Mouse (Mus musculus) adrenal gland, adult 8-10 months (tissue): ENCODE data around the gene Glyctk. TPM values are rescaled to one million over a fixed set of nuclear protein-coding genes. Genes with fewer than 3 reads are reported as not detected.
A peak's percentile ranks its signal among the peaks of the same experiment; 100 is the strongest.
"Not testable (repeated sequence)": the region's sequence is repeated elsewhere in the genome, so short reads cannot be mapped to it uniquely, and the experiment has no call there.

ENCODE experiments used
- DNase-seq: peaks from one replicate; pipeline ENCODE4 v3.0.0; 2022
- total RNA-seq, 4 experiments: library from RNA; stranded (reverse); gene quantifications; 2 replicates each; pipeline ENCODE4 v1.2.4; 2022

Gene Glyctk
- total RNA-seq, 4 experiments from 2014 or later: 1.9 to 5.4 (median 3.0) TPM

DNA sequence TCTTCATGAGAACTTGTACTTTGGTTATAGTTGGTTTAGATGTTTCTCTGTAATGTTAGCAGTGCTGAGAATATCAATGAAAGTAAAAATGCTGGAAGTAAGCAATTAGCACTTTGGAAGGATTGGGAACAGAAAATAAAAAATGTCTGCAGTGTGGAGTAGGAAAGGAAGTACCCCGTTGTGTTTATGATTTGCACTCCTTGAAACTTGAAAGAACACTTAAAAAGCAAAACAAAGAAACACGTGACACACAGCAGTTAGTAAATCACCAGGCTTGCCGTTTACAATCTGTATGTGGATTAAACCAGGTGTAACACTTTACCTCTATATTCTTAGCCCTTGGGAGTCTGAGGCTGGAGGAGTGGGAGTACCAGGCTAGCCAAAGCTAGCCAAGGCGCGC is 18.8 kb upstream of the Glyctk start:
- no peak for DNase-seq

DNA sequence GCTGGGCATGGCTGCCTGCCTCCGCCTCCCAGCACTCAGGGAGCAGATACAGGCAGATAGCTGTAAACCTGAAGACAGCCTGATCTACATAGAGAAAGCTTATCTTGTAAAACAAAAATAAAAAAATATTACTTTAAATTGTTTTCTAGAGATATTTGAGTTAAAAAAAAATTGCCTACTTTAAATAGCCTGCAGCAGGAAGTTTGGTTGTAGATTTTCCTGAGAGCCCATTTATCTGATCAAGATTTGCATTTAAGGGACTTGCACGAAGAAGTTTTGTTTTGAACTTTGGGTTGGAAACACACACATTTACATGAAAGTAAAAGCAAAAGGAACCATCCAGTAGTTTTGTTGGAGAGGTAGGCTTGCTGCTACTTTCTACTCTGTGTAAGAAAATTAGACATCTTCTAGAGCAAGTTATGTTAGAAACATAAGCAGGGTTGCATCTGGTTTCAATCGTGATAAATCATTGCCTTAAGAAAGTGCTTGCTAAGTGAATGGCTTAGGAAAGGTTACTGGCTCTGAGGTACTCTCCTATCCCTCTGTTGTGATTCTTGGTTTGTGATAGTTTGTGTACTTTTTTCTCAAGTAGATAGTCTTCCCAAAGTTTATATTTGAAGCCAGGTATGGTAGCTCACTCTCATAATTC is 17.7 kb upstream of the Glyctk start:
- no peak for DNase-seq

DNA sequence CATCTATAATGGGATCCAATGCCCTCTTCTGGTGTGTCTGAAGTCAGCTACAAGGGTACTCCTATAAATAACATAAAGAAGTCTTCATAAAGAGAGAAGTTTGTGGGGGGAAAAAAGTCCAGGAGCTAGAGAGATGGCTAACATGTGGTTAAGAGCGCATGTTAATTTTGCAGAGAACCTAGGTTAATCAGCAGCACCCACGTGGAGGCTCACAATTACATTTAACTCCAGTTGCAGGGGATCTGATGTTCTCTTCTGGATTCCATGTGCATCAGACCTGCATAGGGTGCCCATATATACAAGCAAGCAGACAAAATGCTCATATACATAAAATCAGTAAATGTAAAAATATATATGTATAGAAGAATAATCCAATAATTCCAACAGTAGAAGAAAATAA is 15.4 kb upstream of the Glyctk start:
- no peak for DNase-seq

DNA sequence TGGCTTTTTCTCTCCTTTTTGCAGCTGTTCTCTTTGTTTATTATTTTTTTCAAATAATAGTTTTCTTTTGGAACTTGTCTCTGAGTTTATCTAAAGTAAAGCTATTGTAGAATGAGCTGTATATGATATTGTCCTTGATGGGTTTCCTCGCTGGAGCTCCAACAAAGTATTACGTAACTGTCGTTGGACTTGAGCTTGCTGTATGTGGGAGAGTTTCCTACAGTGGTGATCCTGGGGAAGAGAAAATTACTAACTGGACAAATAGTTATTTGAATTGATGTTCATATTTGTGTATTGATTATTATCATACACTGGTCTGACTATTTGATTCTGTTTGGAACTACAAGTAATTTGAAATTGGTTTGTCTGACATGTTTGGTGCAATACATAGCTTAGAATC is 14.6 kb upstream of the Glyctk start:
- DNase-seq: no peak

DNA sequence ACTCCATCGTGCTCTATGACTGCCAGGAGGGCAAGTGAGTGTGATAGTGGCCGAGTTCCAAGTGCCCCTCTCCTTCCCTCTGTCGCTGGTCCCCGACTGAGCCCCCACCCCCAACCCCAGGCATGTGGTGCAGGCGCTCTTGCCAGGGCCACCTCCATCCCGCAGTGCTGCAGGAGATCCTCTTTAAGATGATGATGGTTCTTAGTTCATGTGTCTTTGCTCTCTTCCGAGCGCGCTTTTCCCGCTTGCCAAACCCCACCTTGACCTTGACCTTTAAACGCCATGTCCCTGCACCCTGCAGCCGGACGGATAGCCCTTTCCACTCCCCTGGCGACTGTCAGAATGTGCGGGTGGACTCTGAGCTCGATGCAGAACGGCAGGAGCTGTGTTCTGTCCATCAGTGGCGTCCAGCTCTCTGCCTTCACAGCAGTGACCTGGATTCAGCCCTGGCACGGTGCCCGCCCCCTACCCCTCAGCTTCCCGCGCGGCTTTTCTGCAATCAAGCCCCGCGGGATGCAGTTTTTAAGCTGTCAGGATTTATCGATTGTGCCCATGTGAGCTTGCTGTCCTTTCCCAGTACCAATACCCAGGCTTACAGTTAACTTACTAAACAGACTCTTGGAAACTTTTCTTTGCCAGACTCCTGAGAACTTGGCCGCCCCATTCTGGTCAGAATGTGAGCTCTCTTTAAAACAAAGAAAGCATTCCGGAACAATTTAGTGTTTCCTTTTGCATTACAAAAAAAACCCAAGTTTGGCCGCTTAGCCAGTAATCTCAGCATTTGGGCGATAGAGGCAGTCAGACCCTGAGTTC is 13.6 kb upstream of the Glyctk start:
- peak; percentile 79 for DNase-seq

DNA sequence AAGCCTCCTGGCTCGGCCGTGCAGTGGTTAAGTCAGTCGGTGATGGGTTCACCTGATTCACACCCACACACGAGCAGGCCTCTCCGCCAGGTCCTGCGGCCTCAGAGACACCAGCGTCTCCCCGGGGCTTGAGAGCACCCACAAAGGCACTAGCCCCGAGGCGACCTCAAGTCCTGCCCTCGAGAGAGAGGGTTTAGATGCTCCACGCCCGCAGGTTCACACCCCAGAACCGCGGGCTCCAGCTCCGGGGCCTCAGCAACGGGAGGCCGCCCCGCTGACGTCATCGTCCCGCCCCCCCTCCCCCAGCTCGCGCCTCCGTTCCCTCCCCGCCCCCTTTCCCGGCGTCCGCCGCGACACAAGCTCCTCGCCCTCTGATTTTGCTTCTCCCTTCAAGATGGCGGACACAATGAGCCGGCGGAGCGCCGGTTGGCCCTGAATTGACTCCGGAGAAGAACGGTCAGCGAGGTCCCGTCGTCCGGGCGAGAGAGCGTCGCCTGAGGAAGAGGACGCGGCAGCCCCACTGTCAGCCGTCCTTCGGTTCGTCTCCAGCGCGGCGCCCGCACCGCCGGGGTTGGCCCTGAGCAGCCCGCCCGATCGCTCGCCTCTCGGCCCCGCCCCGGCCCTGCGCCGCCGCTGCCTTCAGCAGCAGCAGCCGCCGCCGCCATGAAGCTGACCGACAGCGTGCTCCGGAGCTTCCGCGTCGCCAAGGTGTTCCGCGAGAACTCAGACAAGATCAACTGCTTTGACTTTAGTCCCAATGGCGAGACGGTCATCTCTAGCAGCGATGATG is 12.8 kb upstream of the Glyctk start, which contains the start of gene Wdr82:
TSS of gene Wdr82 (plus strand) at position 373 of the 790 bp plus-strand sequence.
- peak; percentile 87 for DNase-seq

DNA sequence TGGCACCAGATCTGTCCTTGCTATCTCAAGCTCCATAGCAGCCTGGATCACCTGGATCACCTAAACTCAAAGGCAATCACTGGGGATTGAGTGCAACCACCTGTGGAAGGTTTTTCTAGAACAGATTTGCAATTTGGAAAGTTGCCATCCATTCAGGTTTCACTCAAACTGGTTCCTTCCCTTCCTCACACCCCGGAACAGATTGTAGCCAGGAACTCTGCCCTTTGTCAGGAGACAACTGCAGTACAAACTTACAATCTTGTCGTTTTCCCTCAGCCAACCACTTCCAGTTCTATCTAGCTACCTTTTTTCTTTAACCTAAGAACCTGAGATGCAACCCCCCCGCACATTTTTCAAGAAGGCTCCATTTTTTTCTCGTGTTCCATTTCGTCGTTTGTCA is 12.0 kb upstream of the Glyctk start:
- DNase-seq: no peak

DNA sequence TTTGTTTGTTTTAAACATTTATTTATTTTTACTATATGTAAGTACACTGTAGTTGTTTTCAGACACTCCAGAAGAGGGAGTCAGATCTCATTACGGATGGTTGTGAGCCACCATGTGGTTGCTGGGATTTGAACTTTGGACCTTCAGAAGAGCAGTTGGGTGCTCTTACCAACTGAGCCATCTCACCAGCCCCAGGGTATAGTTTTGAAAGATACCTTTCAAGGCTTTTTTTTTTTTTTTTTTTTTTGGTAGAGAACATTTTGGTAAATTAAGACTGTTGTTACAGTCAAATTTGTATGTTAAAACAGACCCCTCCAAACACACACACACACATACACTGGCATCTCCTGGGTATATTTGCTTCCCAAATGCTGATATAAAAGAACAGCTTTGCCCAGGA is 11.1 kb upstream of the Glyctk start:
- DNase-seq: not testable (repeated sequence)

DNA sequence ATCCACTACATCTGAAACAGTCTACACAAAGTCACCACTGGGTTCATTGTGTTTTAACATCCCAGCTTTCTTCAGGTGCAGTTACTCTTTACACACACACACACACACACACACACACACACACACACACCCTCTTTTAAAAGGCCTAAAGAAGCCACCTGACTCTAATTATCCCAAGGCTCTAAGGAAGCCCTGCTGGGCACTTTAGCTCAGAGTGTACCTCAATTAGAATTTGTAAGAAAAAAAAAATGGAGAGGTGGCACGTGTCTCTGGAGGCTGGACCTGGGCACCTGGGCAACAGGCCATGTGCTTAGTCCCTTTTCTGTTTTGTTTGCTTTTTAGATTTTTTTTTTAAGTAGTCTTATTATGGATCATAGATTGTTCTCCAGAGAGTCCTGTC is 9.8 kb upstream of the Glyctk start:
- no peak for DNase-seq

DNA sequence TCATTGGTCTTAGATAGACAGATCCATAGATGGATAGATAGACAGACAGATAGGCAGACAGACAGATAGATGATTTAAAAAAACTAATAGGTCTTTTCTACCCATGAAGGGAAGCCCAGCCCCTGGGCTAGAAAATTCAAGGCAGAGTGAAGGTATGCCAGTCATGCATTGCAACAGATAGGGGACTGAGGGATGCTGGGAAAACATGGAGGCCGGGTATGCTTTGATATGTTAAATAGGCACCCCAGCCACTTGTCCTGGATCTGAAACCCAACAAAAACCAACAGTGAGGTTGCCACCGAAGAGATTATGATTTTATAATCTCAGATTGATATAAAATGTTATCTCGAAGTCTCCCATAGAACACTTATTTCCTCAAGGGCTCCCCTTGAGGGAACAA is 9.3 kb upstream of the Glyctk start:
- no peak for DNase-seq

DNA sequence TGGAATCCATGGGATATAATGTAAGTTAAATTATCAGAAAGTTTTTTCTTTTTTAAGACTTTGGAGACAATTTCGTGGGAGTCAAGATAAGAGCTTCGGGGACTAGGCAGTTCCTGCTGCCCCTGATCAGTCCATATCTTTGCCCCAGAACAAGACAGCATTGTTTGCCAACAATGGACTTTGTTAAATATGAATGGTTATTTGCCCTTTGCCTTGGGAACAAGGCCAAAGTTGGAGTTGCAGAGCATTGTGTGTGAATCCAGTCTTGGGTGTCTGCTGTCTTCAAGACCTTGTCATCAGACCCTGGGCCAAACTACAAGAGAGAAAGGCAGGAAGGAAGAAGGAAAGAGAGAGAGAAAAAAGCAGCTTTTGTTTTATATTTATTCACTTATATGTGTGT is 8.8 kb upstream of the Glyctk start:
- no peak for DNase-seq

DNA sequence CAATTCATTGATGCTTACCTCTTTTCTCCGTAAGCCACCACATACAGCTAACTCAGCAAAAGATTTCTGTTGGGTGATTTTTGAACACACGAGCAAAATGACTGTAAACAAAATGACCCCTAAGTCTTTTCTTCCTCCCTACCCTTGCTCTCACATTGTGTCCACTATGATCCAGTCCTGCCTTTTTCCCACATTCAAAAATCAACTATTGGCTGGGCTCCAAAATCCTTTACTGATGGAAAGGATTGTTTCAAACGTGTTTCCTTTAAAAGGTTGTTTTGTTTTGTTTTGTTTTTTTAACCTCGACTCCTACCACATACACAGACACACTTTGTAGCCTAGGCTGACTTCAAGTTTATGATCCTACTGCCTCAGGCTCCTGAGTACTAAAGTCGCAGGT is 2.5 kb upstream of the Glyctk start:
- no peak for DNase-seq

DNA sequence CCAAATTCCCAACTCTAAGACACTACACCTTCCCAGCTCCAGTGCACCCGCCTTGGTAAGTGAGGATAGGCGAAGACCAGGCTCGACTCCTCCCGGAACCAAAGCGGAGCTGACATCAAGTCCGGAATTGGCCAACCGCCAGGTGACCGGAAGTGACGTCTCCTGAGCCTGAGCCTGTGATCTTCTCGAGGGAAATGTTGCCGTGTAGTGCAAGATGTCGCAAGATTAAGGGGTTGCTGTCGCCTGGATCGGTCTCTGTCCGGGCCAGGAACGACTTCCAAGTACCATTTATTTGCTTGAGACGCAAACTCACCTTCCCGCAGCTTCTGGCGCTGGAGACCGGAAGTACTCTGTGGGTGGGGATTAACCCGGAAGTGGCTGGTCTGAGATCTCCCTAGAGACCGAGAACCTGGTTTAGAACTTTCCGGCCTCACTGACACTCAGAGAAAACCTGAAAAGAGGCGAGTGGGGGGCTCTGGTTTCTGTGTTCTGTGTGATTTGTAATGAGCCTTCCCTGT is 1.9 kb upstream of the Glyctk start:
- DNase-seq: peak; percentile 90

DNA sequence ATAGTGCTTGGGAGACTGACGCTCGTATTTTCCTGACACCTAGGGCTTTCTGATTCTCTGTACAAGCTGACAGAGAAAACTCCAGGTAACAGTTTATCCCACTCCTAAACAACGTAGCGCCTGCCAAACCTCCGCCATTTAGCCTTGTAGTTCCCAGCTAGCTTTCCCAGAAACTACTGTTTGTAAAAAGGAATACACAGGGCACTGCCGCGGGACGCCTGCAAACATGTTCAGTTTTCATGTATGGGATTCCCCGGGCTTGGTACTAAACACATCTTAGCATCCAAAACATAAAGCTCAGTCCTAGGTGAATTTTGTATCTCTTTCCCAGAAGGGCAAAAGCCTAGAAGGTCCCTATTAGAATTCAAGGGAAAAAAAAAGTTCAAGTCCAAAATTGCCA is 1.3 kb upstream of the Glyctk start:
- no peak for DNase-seq

DNA sequence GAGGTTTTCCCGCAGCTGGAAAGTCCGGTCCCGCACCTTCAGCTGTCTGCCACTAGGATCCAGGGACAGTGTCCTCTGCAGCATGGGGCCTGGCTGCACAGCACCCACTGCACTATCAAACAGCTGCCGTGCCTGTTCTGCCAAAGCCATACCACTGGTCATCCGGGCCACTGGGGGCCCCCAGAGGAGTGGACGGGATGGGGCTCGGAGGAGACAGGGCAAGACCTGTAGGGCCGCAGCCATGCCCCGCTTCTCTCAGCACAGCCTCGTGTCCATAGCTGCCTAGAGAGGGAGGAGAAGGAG is 364 bp downstream of the Glyctk start:
- DNase-seq: no peak

DNA sequence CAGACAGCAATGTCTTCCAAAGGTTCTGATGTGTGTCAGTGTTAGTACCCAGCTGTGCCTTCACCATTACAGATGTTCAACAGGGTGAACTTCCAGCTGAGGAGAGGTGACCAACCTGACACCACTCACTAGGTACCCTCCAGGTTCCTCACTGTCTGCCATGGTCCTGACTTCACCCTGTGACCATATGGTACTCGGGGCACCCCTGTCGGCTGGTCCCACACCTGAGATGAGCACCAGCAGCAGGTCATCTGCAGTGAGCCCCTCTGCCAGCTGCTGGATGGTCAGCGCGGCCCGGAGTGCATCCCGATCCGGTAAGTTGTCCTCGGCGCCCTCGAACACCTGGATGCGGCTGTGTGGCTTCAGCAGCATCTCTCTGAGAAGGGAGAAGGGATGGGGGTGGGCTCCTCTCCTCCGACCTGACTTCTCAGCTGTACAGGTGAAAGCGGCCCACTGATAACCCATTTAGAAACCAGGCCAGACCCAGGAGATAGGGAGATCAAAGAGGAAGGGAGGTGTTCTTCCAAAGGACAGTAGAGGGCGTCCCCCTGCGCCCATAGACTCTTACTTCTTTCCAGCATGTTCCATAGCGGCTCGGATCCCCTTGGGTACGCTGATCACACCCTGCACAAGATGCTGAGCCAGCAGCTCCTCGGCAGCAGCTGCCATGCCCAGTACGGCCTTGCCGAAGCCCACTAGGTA is 866 bp downstream of the Glyctk start:
- DNase-seq: no peak

DNA sequence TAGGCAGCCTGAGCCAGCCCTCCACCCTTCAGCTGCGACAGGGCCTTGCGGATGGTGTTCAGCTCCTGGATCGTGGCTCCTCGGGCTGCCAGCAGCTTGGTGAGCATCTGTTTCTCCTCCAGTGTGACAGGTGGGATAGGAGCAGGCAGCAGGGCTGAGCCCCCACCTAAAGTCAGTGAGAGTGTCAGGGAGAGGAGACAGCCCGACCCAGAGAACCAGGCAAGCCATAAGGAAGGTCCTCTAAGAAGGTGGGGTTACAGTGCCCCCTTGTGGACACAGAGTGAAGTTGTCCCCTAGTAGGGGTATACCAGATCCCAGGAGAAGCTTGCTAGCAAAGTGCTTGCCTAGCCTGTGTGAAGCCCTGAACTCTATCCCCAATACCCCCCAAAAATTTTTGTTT is 1.5 kb downstream of the Glyctk start:
- no peak for DNase-seq

DNA sequence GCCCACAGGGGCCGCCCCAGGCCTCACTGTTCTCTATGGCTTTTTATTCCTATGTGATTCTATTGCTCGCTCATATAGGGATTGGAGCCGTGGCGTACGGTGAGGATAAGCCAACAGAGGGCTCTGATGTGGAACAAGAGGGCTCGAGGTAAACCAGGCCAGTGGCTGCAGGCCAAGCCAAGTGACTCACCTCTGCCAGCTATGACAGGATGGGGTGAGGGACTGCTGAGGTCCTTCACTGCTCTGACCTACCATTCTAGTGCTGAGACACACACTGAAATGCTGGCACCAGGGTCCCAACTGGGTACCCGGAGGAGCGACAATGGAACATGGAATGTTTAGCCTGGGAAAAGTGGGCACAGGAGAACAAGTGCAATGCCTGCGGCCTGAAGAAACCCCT is 3.8 kb downstream of the Glyctk start:
- peak; percentile 78 for DNase-seq

DNA sequence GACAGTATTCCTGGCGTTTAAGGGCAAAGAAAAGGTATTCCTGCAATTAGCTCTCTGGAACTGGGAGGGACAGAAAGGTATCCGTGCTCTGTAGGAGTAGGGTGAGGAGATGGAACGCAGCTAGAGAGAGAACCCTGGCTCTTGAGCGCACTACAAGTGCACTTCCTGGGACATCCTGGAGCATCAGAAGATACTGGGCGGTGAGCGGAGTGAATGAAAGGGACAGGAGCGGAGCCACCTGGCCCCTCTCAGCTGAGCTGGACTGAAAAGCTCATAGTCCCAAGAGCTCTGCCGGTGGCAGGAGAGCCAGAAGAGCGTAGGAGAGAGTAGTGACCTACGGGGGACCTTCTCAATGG is 8.6 kb downstream of the Glyctk start:
- DNase-seq: no peak

DNA sequence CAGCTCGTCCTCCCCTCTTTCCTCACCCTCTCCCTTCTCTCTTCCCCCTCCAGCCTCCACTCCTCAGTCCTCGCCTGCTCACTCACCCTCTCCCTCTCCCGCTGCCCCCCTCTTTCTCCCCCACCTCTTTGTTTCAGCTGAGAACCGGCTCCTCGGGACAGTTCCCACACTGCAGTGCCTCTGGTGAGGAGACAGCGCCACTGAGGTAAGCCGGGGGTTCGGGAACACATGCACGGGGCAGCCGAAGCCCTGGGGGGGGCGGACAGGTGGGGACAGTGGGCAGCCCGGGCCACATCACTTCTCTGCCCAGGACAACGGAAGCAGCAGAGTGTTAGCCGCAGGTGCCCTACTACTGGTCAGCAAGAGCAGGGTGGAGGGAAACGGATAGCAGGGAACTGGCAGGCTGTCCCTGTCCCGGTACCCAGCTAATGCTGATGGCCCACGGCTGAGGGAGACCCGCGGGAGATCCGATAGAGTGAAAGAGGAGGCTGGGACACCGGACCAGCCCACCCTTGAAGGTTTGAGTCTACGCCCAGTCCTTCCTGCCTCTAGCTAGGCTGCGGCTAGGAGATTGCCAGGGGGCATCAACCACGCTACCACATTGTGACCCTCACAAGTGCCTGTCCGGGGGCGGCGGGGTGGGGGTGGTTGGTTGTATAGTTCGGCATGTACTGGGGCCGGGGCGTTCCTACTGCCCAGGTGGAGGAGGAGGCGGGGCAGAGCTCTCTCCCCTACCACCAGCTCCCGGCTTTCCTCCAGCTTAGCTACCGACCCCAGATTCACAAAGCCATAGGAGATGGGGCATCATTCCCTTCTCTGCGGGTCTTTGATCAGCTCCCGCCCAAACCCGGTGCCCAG is 9.2 kb downstream of the Glyctk start:
- DNase-seq: no peak

DNA sequence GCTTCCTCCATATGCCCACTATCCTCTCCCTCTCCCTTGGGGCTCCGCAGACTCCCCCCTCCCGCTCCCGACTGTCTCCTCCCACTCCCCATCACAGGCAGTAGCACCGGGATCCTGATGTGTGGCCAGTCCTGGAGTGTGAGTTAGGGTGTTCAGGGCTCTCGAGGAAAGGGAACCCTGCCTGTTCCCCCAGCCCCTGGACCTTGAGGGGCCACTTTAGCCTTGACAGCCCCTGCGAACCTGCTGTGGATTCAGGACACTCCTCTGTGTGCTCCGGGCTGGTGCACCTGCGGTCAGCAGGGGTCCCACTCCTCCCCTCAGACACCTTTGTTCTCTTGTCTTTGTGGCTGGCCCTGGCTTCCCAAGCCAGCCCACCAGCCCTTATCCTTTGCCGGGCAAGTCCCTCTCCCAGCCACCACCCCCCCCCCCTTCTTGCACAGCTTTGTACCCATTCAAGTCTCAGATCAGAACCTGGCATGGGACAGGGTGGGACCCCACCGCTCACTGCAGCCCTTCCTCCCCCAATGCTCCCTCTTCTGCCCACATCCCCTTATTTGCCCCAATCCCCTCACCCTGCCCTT is 10.0 kb downstream of the Glyctk start:
- no peak for DNase-seq
